Mouse (Mus musculus): ENCODE measurements around the gene Wrap73. TPM values are rescaled to one million over a fixed set of nuclear protein-coding genes. Genes with fewer than 3 reads are reported as not detected.
A peak's percentile ranks its signal among the peaks of the same experiment; 100 is the strongest.

The Wrap73 gene
- total RNA-seq, 1 experiment, result 24.9 TPM

- DNase-seq (ENCODE audit: low read depth, low spot score), result no peak
- H3K4me1 ChIP-seq (ENCODE audit: control insufficient read depth in 2 of 2, insufficient read depth in 2 of 2, low read length in 2 of 2, poor library complexity in 1 of 2), result peaks cover 0 to 6% of the 10 kb centered on the region in 2 experiments; a peak in 1 of 4 replicates
- peaks cover 6% of the 10 kb centered on the region; the same call in 1 of the 2 replicates for H3K36me3 ChIP-seq (ENCODE audit: control insufficient read depth, insufficient read depth, low read length, poor library complexity, severe bottlenecking)
- no peak overlapping the region for H3K4me3 ChIP-seq (ENCODE audit: insufficient read depth in 1 of 2, low read depth in 1 of 2, low read length in 2 of 2, poor library complexity in 1 of 2, severe bottlenecking in 1 of 2)
- in situ Hi-C loops (cut with MboI; ENCODE audit: low sequenced_read_pairs in 2 of 2, unreplicated experiment in 2 of 2), result loop anchor here in 1 of 2 experiments (5.0 kb wide), 1 partner anchor 44 kb away; no protein-coding TSS in a partner anchor
- H3K9me3 ChIP-seq (ENCODE audit: control insufficient read depth, insufficient read depth, low read depth, low read length), result no peaks in the 10 kb centered on the region
- TF ChIP-seq ZNF384 (IDR thresholded peaks at IDR 0.05; ENCODE audit: low read depth, low read length), result peak; percentile 25; the same call in 1 of the 2 replicates
- 0 out of 2 replicates have a peak, but pooled peaks have one; percentile 29 for TF ChIP-seq ZC3H11A (IDR thresholded peaks at IDR 0.05; ENCODE audit: borderline replicate concordance, low read depth, low read length)
- TF ChIP-seq MAFK (IDR thresholded peaks at IDR 0.05; ENCODE audit: insufficient read depth, low read depth, low read length), result no peak
- H3K27ac ChIP-seq (ENCODE audit: insufficient read depth, low read depth, low read length, poor library complexity, severe bottlenecking), result no peak overlapping the region
- no peak overlapping the region for H3K9ac ChIP-seq (ENCODE audit: insufficient read depth, low read depth, low read length, poor library complexity, severe bottlenecking)
Measured at GRCm38 (mm10) chr4:154163296-154163695, 21.1 kb downstream of the Wrap73 start.

DNA sequence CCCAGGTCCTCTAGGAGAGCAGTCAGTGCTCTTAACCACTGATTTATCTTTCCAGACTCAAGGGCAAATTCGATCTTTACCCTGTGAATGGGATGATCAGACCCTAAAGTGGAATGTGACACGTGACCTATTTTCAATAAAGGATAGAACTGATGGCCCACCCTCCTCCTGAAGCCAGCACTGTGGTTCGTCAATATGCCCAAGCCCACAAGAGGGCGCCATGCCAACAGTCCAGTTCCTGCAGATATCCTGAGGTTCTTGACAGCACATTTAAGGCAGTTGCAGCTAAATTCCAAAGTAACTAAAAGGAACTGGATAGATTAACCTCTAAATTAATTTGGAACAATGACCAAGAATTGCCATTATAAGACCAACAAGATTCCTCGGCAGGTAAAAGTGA, 24.9 kb downstream of the Wrap73 start:
- in situ Hi-C loops (cut with MboI; ENCODE audit: low sequenced_read_pairs in 2 of 2, unreplicated experiment in 2 of 2), result no loop called here
- Histone ChIP-seq H3K36me3 (ENCODE audit: control insufficient read depth, insufficient read depth, low read length, poor library complexity, severe bottlenecking) (no peaks in the 10 kb centered on the region), H3K9ac (ENCODE audit: insufficient read depth, low read depth, low read length, poor library complexity, severe bottlenecking) (no peak overlapping the region), H3K4me3 (ENCODE audit: insufficient read depth in 1 of 2, low read depth in 1 of 2, low read length in 2 of 2, poor library complexity in 1 of 2, severe bottlenecking in 1 of 2) (no peak overlapping the region), H3K27ac (ENCODE audit: insufficient read depth, low read depth, low read length, poor library complexity, severe bottlenecking) (no peak overlapping the region), H3K4me1 (ENCODE audit: control insufficient read depth in 2 of 2, insufficient read depth in 2 of 2, low read length in 2 of 2, poor library complexity in 1 of 2) (peaks cover 0 to 5% of the 10 kb centered on the region in 2 experiments; a peak in 1 of 4 replicates), H3K9me3 (ENCODE audit: control insufficient read depth, insufficient read depth, low read depth, low read length) (no peaks in the 10 kb centered on the region)
- DNase-seq (ENCODE audit: low read depth, low spot score), result no peak
- TF ChIP-seq ZC3H11A (IDR thresholded peaks at IDR 0.05; ENCODE audit: borderline replicate concordance, low read depth, low read length), result no peak
- no peak for TF ChIP-seq MAFK (IDR thresholded peaks at IDR 0.05; ENCODE audit: insufficient read depth, low read depth, low read length)
- TF ChIP-seq HCFC1 (IDR thresholded peaks at IDR 0.05; ENCODE audit: borderline replicate concordance, insufficient read depth, low read length), result no peak
- no peak for TF ChIP-seq ZNF384 (IDR thresholded peaks at IDR 0.05; ENCODE audit: low read depth, low read length)
- no peak for TF ChIP-seq CHD2 (IDR thresholded peaks at IDR 0.05; ENCODE audit: low read depth, low read length)

- Histone ChIP-seq H3K4me3 (ENCODE audit: insufficient read depth in 1 of 2, low read depth in 1 of 2, low read length in 2 of 2, poor library complexity in 1 of 2, severe bottlenecking in 1 of 2) (peak overlapping the region; percentile 70 to 72), H3K4me1 (ENCODE audit: control insufficient read depth in 2 of 2, insufficient read depth in 2 of 2, low read length in 2 of 2, poor library complexity in 1 of 2) (peaks cover 0 to 5% of the 10 kb centered on the region in 2 experiments; a peak in 1 of 4 replicates), H3K9ac (ENCODE audit: insufficient read depth, low read depth, low read length, poor library complexity, severe bottlenecking) (no peak overlapping the region), H3K36me3 (ENCODE audit: control insufficient read depth, insufficient read depth, low read length, poor library complexity, severe bottlenecking) (no peaks in the 10 kb centered on the region), H3K9me3 (ENCODE audit: control insufficient read depth, insufficient read depth, low read depth, low read length) (no peaks in the 10 kb centered on the region), H3K27ac (ENCODE audit: insufficient read depth, low read depth, low read length, poor library complexity, severe bottlenecking) (no peak overlapping the region)
- in situ Hi-C loops (cut with MboI; ENCODE audit: low sequenced_read_pairs in 2 of 2, unreplicated experiment in 2 of 2), result no loop called here
- TF ChIP-seq CHD2 (IDR thresholded peaks at IDR 0.05; ENCODE audit: low read depth, low read length), result no peak
- TF ChIP-seq ZNF384 (IDR thresholded peaks at IDR 0.05; ENCODE audit: low read depth, low read length), result no peak
- no peak for TF ChIP-seq ZC3H11A (IDR thresholded peaks at IDR 0.05; ENCODE audit: borderline replicate concordance, low read depth, low read length)
- TF ChIP-seq HCFC1 (IDR thresholded peaks at IDR 0.05; ENCODE audit: borderline replicate concordance, insufficient read depth, low read length), result no peak
- TF ChIP-seq MAFK (IDR thresholded peaks at IDR 0.05; ENCODE audit: insufficient read depth, low read depth, low read length), result no peak
- no peak for DNase-seq (ENCODE audit: low read depth, low spot score)
Measured at GRCm38 (mm10) chr4:154170021-154170420, 27.8 kb downstream of the Wrap73 start.

DNA sequence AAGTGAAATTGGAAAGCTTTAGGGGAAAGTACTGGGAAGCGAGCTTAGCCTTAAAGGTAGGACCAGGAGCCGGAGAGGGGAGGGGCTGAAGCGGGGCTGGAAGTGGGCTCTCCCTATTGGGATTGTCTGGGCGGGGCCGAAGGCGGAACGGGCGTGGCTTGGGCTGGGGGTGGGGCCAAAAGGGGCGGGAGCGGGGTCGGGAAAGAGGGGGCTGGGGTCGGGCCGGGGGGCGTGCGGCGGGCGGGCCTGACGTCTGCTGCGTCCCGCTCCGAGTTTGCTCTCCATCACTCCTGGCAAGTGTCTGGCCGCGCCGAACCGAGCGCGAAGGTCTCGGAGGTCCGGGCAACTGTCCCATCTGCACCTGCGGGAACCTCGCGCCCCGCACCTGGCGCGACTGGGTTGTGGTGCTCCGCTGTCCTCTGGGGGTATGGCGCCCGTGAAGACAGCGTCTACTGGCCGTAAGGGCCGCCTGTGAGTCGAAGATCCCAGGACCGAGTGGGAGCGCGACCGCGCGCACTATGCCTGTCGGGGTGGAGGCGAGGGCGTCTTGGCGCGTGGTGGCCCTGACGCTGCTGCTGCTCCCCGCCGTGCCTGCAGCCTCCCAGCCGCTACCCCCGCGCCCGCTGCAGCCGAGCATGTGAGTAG, 28.5 kb downstream of the Wrap73 start, which contains the start of gene Megf6:
TSS of gene Megf6 (plus strand) at position 225 of the 645 bp plus-strand sequence.
- peak within 1 kb of the TSS; percentile 40 for H3K9ac ChIP-seq (ENCODE audit: insufficient read depth, low read depth, low read length, poor library complexity, severe bottlenecking)
- H3K4me1 ChIP-seq (ENCODE audit: control insufficient read depth in 2 of 2, insufficient read depth in 2 of 2, low read length in 2 of 2, poor library complexity in 1 of 2), result peaks cover 0 to 5% of the 10 kb centered on the region in 2 experiments; a peak in 1 of 4 replicates
- DNase-seq (ENCODE audit: low read depth, low spot score), result peak; percentile 83
- TF ChIP-seq HCFC1 (IDR thresholded peaks at IDR 0.05; ENCODE audit: borderline replicate concordance, insufficient read depth, low read length) (no peak), ZNF384 (IDR thresholded peaks at IDR 0.05; ENCODE audit: low read depth, low read length) (no peak), MAFK (IDR thresholded peaks at IDR 0.05; ENCODE audit: insufficient read depth, low read depth, low read length) (no peak), ZC3H11A (IDR thresholded peaks at IDR 0.05; ENCODE audit: borderline replicate concordance, low read depth, low read length) (no peak), CHD2 (IDR thresholded peaks at IDR 0.05; ENCODE audit: low read depth, low read length) (no peak)
- H3K36me3 ChIP-seq (ENCODE audit: control insufficient read depth, insufficient read depth, low read length, poor library complexity, severe bottlenecking), result no peaks in the 10 kb centered on the region
- peak within 1 kb of the TSS; percentile 70 to 72 for H3K4me3 ChIP-seq (ENCODE audit: insufficient read depth in 1 of 2, low read depth in 1 of 2, low read length in 2 of 2, poor library complexity in 1 of 2, severe bottlenecking in 1 of 2)
- in situ Hi-C loops (cut with MboI; ENCODE audit: low sequenced_read_pairs in 2 of 2, unreplicated experiment in 2 of 2), result no loop called here
- H3K27ac ChIP-seq (ENCODE audit: insufficient read depth, low read depth, low read length, poor library complexity, severe bottlenecking), result no peak within 1 kb of the TSS
- no peaks in the 10 kb centered on the region for H3K9me3 ChIP-seq (ENCODE audit: control insufficient read depth, insufficient read depth, low read depth, low read length)

Data from ES-E14 (cell line).